Mouse (Mus musculus) embryo, embryonic 9.5 days (tissue): ENCODE results near the gene Farp2.
"Not testable (repeated sequence)": the region's sequence is repeated elsewhere in the genome, so short reads cannot be mapped to it uniquely, and the experiment has no call there.

Experiments used
- DNase-seq: peaks from one replicate; pipeline ENCODE4 v3.0.0-alpha.2; 2017; ENCODE audit errors: extremely low spot score

Gene Farp2

DNA sequence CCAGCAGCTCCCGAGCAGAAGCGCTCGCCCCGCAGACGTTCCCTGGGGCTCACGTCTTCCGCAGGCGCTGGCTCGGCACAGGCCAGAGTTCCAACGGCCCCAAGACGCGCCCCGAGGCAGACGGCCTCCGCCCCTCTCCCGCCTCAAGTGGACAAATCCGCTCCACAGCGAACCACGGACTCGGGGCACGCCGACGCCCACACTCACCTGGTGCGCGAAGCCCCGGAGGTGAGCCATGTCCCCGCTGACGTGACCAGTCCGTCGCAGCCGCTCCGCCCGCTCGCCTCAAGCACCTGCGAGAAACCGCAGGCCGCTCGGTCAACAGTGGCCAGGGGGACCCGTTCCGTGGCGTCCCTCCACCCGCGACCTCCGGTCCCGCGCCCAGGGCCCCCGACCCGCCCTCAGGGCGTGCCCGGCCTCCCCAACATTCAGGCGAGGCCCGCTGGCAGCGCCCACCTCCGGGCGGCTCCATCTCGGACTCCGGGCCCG is 123.3 kb downstream of the Farp2 start:
- no peak for DNase-seq

GRCm38 (mm10) chr1:93635580-93636192 is 123.8 kb downstream of the Farp2 start:
- DNase-seq: peak; percentile 97

GRCm38 (mm10) chr1:93636211-93636897 is 124.5 kb downstream of the Farp2 start:
- no peak for DNase-seq

DNA sequence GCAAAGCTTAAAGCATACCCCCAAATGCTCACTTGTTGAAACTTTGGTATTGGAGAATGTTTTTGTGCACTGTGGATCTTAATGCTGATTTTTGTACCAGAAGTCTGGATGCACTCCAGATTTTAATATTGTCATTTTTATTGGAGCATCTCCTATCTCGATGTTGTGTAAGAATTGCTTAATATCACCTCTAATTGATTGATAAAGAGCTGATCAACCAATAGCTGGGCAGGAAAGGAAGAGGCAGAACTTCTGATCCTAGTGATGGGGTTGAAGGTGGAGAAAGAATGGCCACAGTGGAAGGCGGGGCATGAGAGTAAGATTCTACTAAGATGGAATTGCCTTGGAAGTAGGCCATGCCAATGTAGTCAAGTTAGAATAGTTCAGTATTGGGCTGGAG is 130.1 kb downstream of the Farp2 start:
- DNase-seq: no peak

- DNase-seq: no peak
Observed at GRCm38 (mm10) chr1:93642692-93643091, 130.8 kb downstream of the Farp2 start.

DNA sequence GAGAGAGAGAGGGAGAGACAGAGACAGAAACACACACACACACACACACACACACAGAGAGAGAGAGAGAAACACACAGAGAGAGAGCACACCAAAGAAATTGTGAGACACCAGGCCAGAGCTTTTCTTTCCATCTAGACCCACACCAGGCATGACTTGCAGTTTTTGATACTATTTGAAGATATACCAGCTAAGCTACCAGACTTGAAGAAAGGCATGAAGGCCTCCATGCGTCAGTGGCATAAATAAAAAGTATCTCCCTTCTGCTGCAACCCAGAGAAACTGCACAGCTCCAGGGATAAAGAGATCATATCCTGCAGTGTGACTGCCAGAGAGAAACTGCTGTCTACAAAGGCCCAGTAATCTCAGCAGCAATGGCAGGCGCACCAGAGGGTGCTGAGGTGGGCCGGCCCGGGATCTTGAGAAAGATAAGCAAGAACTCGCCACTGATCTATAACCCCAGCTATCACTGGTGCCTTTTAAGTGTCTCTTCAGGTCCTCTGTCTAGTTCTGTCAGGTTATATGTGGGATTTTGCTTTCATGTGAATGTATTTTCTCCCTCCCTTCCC is 137.8 kb downstream of the Farp2 start:
- DNase-seq: no peak

- no peak for DNase-seq
Observed at GRCm38 (mm10) chr1:93654275-93654674, 142.4 kb downstream of the Farp2 start.

- DNase-seq: no peak
Observed at GRCm38 (mm10) chr1:93654798-93655197, 142.9 kb downstream of the Farp2 start.

- no peak for DNase-seq
Observed at GRCm38 (mm10) chr1:93656325-93657024, 144.6 kb downstream of the Farp2 start.

DNA sequence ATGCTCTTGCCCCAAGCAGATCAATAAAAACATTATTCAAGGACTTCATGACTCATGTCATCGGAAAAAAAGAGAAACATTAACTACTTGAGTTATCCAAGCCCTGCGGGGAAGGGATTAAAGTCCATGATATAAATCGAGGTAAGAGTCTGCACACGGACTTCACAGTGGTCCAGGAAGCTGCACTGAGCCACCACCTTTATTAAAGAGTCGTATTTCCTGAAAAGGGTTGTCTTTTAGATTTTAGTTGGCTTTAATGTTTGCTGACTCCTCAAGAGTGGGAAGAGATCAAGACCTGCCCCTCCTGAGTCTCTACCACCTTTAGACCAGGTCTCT is 145.1 kb downstream of the Farp2 start:
- DNase-seq: no peak

DNA sequence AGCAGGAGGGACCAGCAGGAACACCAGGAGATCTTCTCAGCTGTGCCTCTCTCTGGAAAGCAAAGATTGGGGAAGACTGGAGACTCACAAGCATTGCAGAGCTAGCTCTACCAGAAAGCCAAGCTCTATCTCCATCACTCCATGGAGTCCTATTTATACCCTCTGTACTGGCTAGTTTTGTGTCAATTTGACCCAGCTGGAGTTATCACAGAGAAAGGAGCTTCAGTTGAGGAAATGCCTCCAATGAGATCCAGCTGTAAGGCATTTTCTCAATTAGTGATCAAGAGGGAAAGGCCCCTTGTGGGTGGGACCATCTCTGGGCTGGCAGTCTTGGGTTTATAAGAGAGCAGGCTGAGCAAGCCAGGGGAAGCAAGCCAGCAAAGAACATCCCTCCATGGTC is 146.7 kb downstream of the Farp2 start, which contains the start of gene Stk25:
Gene Stk25, minus strand, starts transcription at position 101 of the 400 bp plus-strand sequence.
- not testable (repeated sequence) for DNase-seq

GRCm38 (mm10) chr1:93667760-93668400 is 156.0 kb downstream of the Farp2 start:
- peak; percentile 44 for DNase-seq

GRCm38 (mm10) chr1:93668791-93669548 is 157.1 kb downstream of the Farp2 start:
- DNase-seq: peak; percentile 83

DNA sequence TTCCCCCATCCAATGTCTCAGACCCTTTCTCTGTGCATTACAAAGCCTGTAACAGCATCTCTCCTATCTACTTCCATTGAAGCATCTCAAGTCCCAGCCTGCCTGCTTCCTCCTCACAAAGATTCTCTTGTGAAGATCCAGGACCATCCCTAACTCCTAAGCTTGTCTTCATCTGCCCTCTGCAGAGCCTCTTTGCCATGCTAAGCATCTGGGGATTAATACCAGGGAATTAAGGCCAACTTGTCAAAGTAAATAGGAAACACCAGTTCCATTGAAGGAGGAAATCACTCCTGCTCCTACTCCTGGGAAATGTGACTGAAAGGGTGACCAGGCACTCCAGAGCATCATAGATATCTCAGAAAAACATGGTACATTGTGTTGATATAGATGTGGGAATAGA is 158.1 kb downstream of the Farp2 start:
- no peak for DNase-seq
